Mouse (Mus musculus): ENCODE data around the gene Dnajc3. TPM values are rescaled to one million over a fixed set of nuclear protein-coding genes. Genes with fewer than 3 reads are reported as not detected.
A peak's percentile ranks its signal among the peaks of the same experiment; 100 is the strongest.

The Dnajc3 gene
- total RNA-seq, 2 experiments from 2014 or later, result 28.8 to 33.1 TPM

GRCm38 (mm10) chr14:119012607-119013431 lies 75.0 kb downstream of the Dnajc3 start:
- DNase-seq (ENCODE audit: low spot score), result no peak
- intact Hi-C loops (cut with DNase I), result no loop called here

- DNase-seq (ENCODE audit: low spot score), result no peak
- intact Hi-C loops (cut with DNase I), result no loop called here
Measured at GRCm38 (mm10) chr14:119013549-119013948, 75.8 kb downstream of the Dnajc3 start.

GRCm38 (mm10) chr14:119025889-119026288 lies 88.1 kb downstream of the Dnajc3 start:
- intact Hi-C loops (cut with DNase I), result loop anchor here (1.0 to 2.0 kb wide), 2 partner anchors 40 to 209 kb away; no protein-coding TSS in a partner anchor
- no peak for DNase-seq (ENCODE audit: low spot score)

- intact Hi-C loops (cut with DNase I), result loop anchor here (1.0 kb wide), 1 partner anchor 117 kb away; no protein-coding TSS in a partner anchor
- peak; percentile 9 for DNase-seq (ENCODE audit: low spot score)
Measured at GRCm38 (mm10) chr14:119027130-119027529, 89.4 kb downstream of the Dnajc3 start.

- intact Hi-C loops (cut with DNase I), result loop anchor here (1.0 kb wide), 1 partner anchor 117 kb away; no protein-coding TSS in a partner anchor
- no peak for DNase-seq (ENCODE audit: low spot score)
Measured at GRCm38 (mm10) chr14:119027675-119028253, 90.0 kb downstream of the Dnajc3 start.

Other genes starting within 250 kb of the Dnajc3 start
- 1 to 10 TPM; 7.6 to 7.9 TPM for gene Abcc4, start 231.8 kb upstream of the Dnajc3 start, total RNA-seq (2021)
- under 1 TPM in 1 of 2 experiments, not detected in 1; 0.22 TPM for gene Cldn10, start 150.1 kb upstream of the Dnajc3 start, total RNA-seq (2021)
- 1 to 10 TPM; 2.2 to 2.3 TPM for gene Dzip1, start 12.5 kb upstream of the Dnajc3 start, total RNA-seq (2021)
- gene Uggt2, start 161.5 kb downstream of the Dnajc3 start, total RNA-seq (2021), result 1 to 10 TPM; 6.0 to 6.2 TPM
- gene Hs6st3, start 200.4 kb downstream of the Dnajc3 start, total RNA-seq (2021), result not detected

Measured in heart, postnatal 25 days (tissue).